Mouse (Mus musculus) MEL (cell line): ENCODE measurements at regions not wholly inside any gene's neighbourhood (a gene's known extent, or its start where the extent isn't known, plus 50 kb on each side); places are given as distances from the start of the nearest gene placed in this dataset.

Source experiments
- DNase-seq: peaks from one replicate; pipeline ENCODE4 v3.0.0; 2011; ENCODE audit warnings: low read depth, low spot score
- H3K27ac ChIP-seq: 2 replicates; pipeline ENCODE4 v1.5.1; 2012; ENCODE audit warnings: low read depth, mild to moderate bottlenecking, control low read depth, low read length, moderate library complexity; ENCODE audit not compliant: control insufficient read depth
- H3K27me3 ChIP-seq, 2 experiments: fragments of 150-350 bp in 1 of 2; sonication (generic) in 1 of 2; 2 replicates each; pipeline ENCODE4 v1.6.1; 2012; ENCODE audit warnings: low read length in 2 of 2, mild to moderate bottlenecking in 2 of 2, improper control_type of control experiment in 1 of 2, moderate library complexity in 1 of 2; ENCODE audit not compliant: insufficient read depth in 2 of 2, control insufficient read depth in 1 of 2
- H3K36me3 ChIP-seq, 2 experiments: 2 replicates each; pipeline ENCODE4 v1.6.1; 2012 to 2014; ENCODE audit warnings: low read length in 2 of 2, improper control_type of control experiment in 1 of 2, inconsistent platforms in 1 of 2, mild to moderate bottlenecking in 1 of 2; ENCODE audit not compliant: insufficient read depth in 2 of 2, control insufficient read depth in 1 of 2
- H3K4me1 ChIP-seq, 2 experiments: fragments of 150-350 bp in 1 of 2; sonication (generic) in 1 of 2; 2 replicates each; pipeline ENCODE4 v1.6.1; 2012; ENCODE audit warnings: low read length in 2 of 2, improper control_type of control experiment in 1 of 2, mild to moderate bottlenecking in 1 of 2; ENCODE audit not compliant: insufficient read depth in 2 of 2, control insufficient read depth in 1 of 2
- H3K4me3 ChIP-seq, 2 experiments: fragments of 150-350 bp in 1 of 2; sonication (generic) in 1 of 2; 2 replicates each; pipeline ENCODE4 v1.5.1; 2012; ENCODE audit warnings: low read depth in 2 of 2, low read length in 2 of 2, mild to moderate bottlenecking in 2 of 2, moderate library complexity in 2 of 2, control low read depth in 1 of 2, improper control_type of control experiment in 1 of 2; ENCODE audit not compliant: control insufficient read depth in 1 of 2, insufficient read depth in 1 of 2
- H3K79me2 ChIP-seq: 2 replicates; pipeline ENCODE4 v1.6.1; 2012; ENCODE audit warnings: mild to moderate bottlenecking, low read length, moderate library complexity; ENCODE audit not compliant: control insufficient read depth, poor library complexity, insufficient read depth
- H3K9ac ChIP-seq: 2 replicates; pipeline ENCODE4 v1.6.1; 2012; ENCODE audit warnings: low read depth, mild to moderate bottlenecking, control low read depth, low read length, moderate library complexity; ENCODE audit not compliant: control insufficient read depth, poor library complexity, severe bottlenecking
- H3K9me3 ChIP-seq: fragments of 150-350 bp; sonication (generic); replicated peaks from 2 replicates; pipeline ENCODE4 v1.6.1; 2012; ENCODE audit warnings: mild to moderate bottlenecking, low read length, improper control_type of control experiment, moderate library complexity; ENCODE audit not compliant: insufficient read depth
- CHD2 ChIP-seq: IDR thresholded peaks from 2 replicates; pipeline ENCODE4 v1.6.1; 2011; ENCODE audit warnings: low read length, improper control_type of control experiment
- CTCF ChIP-seq, 3 experiments: IDR thresholded peaks in 2 of 3; conservative IDR thresholded peaks in 1 of 3; 2 replicates each; pipeline ENCODE4 v1.5.1; 2011 to 2012; ENCODE audit warnings: low read length in 3 of 3, low read depth in 2 of 3, mild to moderate bottlenecking in 2 of 3, improper control_type of control experiment in 1 of 3, inconsistent platforms in 1 of 3, mixed read lengths in 1 of 3, moderate library complexity in 1 of 3; ENCODE audit not compliant: control insufficient read depth in 1 of 3, insufficient read depth in 1 of 3, poor library complexity in 1 of 3, severe bottlenecking in 1 of 3
- EP300 ChIP-seq, 2 experiments: IDR thresholded peaks; 2 replicates each; pipeline ENCODE4 v1.6.1; 2011; ENCODE audit warnings: improper control_type of control experiment in 2 of 2, low read length in 2 of 2, low read depth in 1 of 2, mild to moderate bottlenecking in 1 of 2
- GABPA ChIP-seq: IDR thresholded peaks from 2 replicates; pipeline ENCODE4 v1.6.1; 2012; ENCODE audit warnings: low read depth, mild to moderate bottlenecking, inconsistent platforms, low read length, improper control_type of control experiment, moderate library complexity
- GATA1 ChIP-seq: IDR thresholded peaks from 2 replicates; pipeline ENCODE4 v1.6.1; 2011; ENCODE audit warnings: low read depth, low read length, improper control_type of control experiment
- HCFC1 ChIP-seq: IDR thresholded peaks from 2 replicates; pipeline ENCODE4 v1.6.1; 2012; ENCODE audit warnings: low read depth, mild to moderate bottlenecking, inconsistent platforms, low read length, improper control_type of control experiment, moderate library complexity
- MAX ChIP-seq: IDR thresholded peaks from 2 replicates; pipeline ENCODE4 v1.6.1; 2011; ENCODE audit warnings: low read length, improper control_type of control experiment
- MEF2A ChIP-seq: IDR thresholded peaks from 2 replicates; pipeline ENCODE4 v1.6.1; 2014; ENCODE audit warnings: low read depth, mild to moderate bottlenecking, inconsistent platforms, low read length, improper control_type of control experiment; ENCODE audit not compliant: poor library complexity, insufficient replicate concordance, severe bottlenecking; ENCODE audit errors: extremely low read depth
- NELFE ChIP-seq: IDR thresholded peaks from 2 replicates; pipeline ENCODE4 v1.6.1; 2011; ENCODE audit warnings: low read depth, low read length, improper control_type of control experiment
- POLR2AphosphoS2 ChIP-seq: IDR thresholded peaks from 2 replicates; pipeline ENCODE4 v1.6.1; 2011; ENCODE audit warnings: low read length, improper control_type of control experiment
- RAD21 ChIP-seq: IDR thresholded peaks from 2 replicates; pipeline ENCODE4 v1.6.1; 2011; ENCODE audit warnings: mild to moderate bottlenecking, low read depth, low read length, improper control_type of control experiment
- SIN3A ChIP-seq: IDR thresholded peaks from 2 replicates; pipeline ENCODE4 v1.6.1; 2012; ENCODE audit warnings: low read length, improper control_type of control experiment, inconsistent platforms
- TBP ChIP-seq: IDR thresholded peaks from 2 replicates; pipeline ENCODE4 v1.8.0; 2011; ENCODE audit warnings: low read depth, low read length, improper control_type of control experiment
- USF1 ChIP-seq: IDR thresholded peaks from 2 replicates; pipeline ENCODE4 v1.6.1; 2014; ENCODE audit warnings: low read depth, mild to moderate bottlenecking, inconsistent platforms, low read length, improper control_type of control experiment, moderate library complexity
- USF2 ChIP-seq, 2 experiments: IDR thresholded peaks; 2 replicates each; pipeline ENCODE4 v1.6.1; 2011 to 2012; ENCODE audit warnings: improper control_type of control experiment in 2 of 2, low read length in 2 of 2, borderline replicate concordance in 1 of 2, inconsistent platforms in 1 of 2, low read depth in 1 of 2, mild to moderate bottlenecking in 1 of 2; ENCODE audit not compliant: insufficient read depth in 1 of 2
- ZMIZ1 ChIP-seq: IDR thresholded peaks from 2 replicates; pipeline ENCODE4 v1.6.1; 2012; ENCODE audit warnings: low read depth, mild to moderate bottlenecking, inconsistent platforms, low read length, improper control_type of control experiment, moderate library complexity

- no peak for DNase-seq
- no peak overlapping the region for H3K27ac ChIP-seq
- no peak overlapping the region for H3K4me3 ChIP-seq
- TF ChIP-seq MAX = no peak
- TF ChIP-seq USF2 (IDR thresholded peaks at IDR 0.05; ENCODE audit: borderline replicate concordance in 1 of 2, insufficient read depth in 1 of 2, low read depth in 1 of 2, low read length in 2 of 2) = no peak
- H3K36me3 ChIP-seq = no peaks in the 10 kb centered on the region
- H3K4me1 ChIP-seq = no peaks in the 10 kb centered on the region
- H3K9me3 ChIP-seq = no peaks in the 10 kb centered on the region
- H3K79me2 ChIP-seq = no peaks in the 10 kb centered on the region
- H3K9ac ChIP-seq = no peak overlapping the region
- peaks cover 3 to 5% of the 10 kb centered on the region in 2 experiments; a peak in 1 of 4 replicates for H3K27me3 ChIP-seq
Observed at GRCm38 (mm10) chr16:91171911-91172440, 53.3 kb upstream of the Olig2 start.

DNA sequence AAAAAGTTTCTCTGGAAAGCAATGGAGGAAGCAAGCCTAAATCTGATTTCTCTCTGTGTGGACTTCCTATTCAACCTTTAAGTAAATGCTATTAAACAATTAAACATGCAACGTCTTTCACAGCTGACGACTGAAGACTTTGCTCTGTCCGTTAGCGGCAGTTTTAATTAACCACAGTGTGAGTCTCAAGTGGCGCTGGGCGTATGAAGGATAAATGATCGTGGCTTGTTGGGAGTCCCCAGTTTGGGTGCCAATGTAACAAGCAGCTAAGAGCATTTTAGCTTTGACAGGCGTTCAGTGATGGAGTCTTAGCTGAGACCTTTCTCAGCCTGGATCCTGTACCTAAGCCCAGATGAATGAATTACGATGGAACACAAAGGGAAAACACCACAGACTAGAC is 52.7 kb upstream of the Olig2 start:
- no peaks in the 10 kb centered on the region for H3K36me3 ChIP-seq
- no peaks in the 10 kb centered on the region for H3K4me1 ChIP-seq
- no peak for TF ChIP-seq NELFE
- no peak for TF ChIP-seq CTCF (IDR thresholded peaks at IDR 0.05 in 2 of 3, conservative IDR thresholded peaks at IDR 0.05 in 1 of 3; ENCODE audit: control insufficient read depth in 1 of 3, insufficient read depth in 1 of 3, low read depth in 2 of 3, low read length in 3 of 3, poor library complexity in 1 of 3, severe bottlenecking in 1 of 3)
- no peak for TF ChIP-seq POLR2AphosphoS2
- TF ChIP-seq RAD21 = no peak
- no peak for TF ChIP-seq HCFC1
- TF ChIP-seq EP300 (IDR thresholded peaks at IDR 0.05; ENCODE audit: low read depth in 1 of 2, low read length in 2 of 2) = no peak
- no peak for TF ChIP-seq USF1
- no peak for TF ChIP-seq SIN3A
- no peak for TF ChIP-seq GATA1
- no peak for TF ChIP-seq TBP
- no peak for TF ChIP-seq GABPA
- TF ChIP-seq MEF2A = no peak
- TF ChIP-seq ZMIZ1 = no peak
- no peak for TF ChIP-seq CHD2
- TF ChIP-seq USF2 (IDR thresholded peaks at IDR 0.05; ENCODE audit: borderline replicate concordance in 1 of 2, insufficient read depth in 1 of 2, low read depth in 1 of 2, low read length in 2 of 2) = no peak
- no peak overlapping the region for H3K27ac ChIP-seq
- H3K9me3 ChIP-seq = no peaks in the 10 kb centered on the region
- no peaks in the 10 kb centered on the region for H3K79me2 ChIP-seq
- H3K27me3 ChIP-seq = peaks cover 5 to 6% of the 10 kb centered on the region in 2 experiments; a peak in 2 of 4 replicates
- no peak for DNase-seq
- H3K9ac ChIP-seq = no peak overlapping the region
- no peak overlapping the region for H3K4me3 ChIP-seq
